Mouse (Mus musculus): Measurements from ENCODE around the gene Rpl10a.

- TF ChIP-seq CTCF (IDR thresholded peaks at IDR 0.05; ENCODE audit: borderline replicate concordance, insufficient read depth, low read depth, low read length): no peak
- no peak for TF ChIP-seq POLR2A (IDR thresholded peaks at IDR 0.05; ENCODE audit: borderline replicate concordance, insufficient read depth, low read length)
Measured at GRCm38 (mm10) chr17:28311366-28312132, 16.7 kb upstream of the Rpl10a start.
